Mouse (Mus musculus): ENCODE data around the gene Lrrc27. TPM values are rescaled to one million over a fixed set of nuclear protein-coding genes. Genes with fewer than 3 reads are reported as not detected.

Lrrc27 gene
- total RNA-seq, 2 experiments from 2014 or later: 6.9 to 8.1 TPM

DNA sequence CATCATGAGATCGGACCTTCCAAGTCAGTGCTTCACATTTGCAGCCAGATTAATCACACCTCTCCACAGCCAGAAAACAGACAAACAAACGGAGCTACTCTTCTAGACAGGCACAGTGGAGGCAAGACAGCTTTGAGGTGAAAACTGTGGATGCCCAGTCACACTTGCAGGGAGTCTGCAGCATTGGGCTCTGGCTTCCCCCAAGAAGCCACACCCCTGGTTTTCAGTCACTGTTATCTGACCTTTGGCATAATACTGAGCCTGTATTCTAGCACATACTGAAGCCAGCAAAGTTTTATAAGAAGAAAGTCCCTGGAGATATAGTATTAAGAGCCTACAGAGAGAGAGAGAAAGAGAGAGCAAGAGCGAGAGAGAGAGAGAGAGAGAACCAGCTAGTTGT lies 26.6 kb downstream of the Lrrc27 start:
- no peak for DNase-seq

DNA sequence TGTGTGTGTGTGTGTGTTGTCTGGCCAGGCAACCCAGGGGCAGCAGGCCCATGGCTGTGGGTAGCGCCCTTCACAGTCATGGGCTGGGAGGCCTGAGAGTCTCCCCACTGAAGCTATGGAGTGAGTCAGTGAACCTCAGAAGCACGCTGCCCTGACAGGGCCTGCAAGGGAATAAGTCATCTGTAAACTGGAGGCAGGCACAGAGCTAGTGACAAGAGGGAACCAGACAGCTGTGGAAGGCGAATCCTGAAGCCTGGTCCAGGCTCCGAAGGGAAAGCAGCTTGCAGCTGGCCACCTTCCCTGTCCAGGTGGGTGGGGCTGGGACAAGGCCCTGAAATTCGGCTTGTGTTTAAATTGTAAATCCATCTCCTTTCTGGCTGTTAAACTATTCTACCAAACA lies 33.3 kb downstream of the Lrrc27 start:
- peak; percentile 50 to 57 for DNase-seq

DNA sequence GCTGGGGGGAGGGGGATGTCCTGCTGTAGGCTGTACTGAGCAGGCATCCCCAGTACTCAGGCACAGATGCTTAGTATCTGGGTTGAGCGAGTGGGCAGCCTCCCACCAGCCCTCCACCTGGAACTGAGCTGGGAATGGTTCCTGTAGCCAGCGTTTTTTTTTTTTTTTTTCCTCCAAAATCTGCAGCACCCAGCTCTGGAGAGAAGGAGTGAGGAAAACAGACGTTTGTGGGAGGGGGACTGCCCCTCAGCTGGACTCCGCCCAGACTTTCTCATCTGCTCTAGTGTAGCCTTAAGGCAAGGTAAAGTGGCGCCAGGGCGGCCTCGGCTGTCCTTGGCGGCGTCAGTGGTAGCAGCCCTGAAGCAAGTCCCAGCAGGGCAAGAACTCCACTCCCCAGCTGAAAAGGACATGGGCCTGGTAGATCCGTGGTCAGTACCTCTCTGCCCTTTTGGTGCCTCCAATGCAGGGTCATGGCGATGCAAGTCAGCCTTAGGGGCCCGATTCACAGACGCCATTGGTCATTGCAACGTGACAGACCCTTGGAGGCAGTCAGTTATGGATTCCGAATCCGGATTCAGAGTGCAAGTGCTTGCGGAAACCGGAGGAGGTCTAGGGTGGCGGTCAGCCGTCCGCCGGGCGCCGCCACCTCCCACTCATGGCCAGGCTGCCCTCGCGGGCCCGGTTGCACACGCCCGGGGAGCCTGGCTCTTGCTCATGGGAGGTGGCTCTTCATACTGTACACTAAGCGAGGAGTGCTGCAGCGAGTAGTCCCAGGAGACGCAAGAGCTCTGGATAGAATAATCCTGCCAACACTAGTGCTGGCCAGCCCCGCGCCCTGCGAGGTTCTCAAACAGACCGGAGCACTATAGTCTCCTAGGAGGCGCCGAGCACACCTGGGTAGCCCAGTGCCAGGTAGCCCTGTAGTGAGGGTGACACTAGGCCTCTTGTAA lies 34.4 kb downstream of the Lrrc27 start:
- peak; percentile 70 to 73 for DNase-seq

DNA sequence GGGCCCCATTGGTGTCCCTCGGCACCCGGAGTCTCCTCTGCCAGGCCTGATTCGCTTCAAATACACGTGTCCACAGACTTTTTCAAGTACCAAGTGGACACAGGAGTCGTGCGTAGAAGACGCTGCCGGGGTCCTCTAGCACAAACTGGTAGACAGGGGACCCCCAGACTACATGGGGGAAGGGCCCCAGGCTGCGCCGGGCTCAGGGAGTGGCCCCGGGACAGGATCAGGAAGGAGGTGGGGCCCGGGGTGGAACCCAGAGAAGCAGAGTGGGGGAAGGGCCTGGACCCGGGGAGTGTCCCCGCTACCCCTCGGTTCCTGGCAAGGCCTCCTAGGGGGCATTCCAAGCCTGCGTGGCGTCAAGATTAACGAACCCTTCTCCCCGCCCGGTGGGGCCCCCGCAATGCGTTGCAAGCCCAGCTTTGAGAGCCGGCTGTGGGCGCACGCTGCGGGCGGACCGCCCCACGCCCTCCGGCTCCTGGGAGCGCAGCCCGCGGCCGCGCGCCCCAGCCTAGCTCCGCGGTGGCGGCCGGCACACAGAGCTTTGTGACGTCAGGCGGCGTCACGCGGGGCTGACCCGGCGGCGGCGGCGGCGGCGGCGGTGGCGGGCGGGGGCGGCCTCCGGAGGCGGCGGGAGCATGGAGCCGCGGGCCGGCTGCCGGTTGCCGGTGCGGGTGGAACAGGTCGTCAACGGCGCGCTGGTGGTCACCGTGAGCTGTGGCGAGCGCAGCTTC lies 35.3 kb downstream of the Lrrc27 start, which contains the start of gene Pwwp2b:
Gene Pwwp2b (plus strand): TSS at position 602 of the 734 bp plus-strand sequence.
- peak; percentile 92 to 94 for DNase-seq

DNA sequence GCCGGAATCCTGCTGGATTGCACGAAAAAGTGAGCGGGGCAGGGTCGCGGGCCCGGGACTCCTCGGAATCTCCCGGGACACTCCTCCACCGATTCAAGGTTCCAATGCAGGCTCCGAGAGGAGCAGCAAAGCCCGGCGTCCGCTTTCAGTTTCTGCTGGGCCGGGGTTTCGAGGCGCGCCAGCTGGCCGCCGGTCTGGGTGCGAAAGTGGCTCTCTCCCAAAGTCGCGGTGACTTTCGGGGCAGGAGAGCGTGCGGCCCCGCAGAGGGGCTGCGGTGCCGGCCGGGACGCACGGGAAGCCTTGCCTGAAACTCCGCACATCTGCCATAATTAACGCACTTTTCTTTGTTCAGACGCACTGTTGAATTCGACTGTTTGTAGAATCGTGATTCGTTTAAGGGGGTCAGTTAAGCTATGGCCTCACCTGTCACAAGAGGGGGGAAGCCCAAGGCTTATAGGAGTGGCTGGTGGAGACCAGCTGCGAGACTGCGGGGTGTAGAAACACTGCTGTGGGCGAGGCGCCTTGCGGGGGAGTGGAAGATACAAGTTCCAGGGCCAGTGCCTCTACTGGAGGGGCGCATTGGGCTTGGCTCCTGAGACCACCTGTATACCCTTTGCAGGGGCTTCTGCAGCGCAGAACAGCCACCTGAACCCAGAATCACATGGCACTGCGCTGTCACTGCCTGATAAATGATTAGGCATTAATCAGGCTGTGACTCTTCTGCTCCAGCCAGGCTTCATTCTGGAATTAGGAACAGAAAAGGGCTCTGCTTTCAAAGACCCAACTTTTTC lies 36.0 kb downstream of the Lrrc27 start:
- DNase-seq: peak; percentile 30 to 65

DNA sequence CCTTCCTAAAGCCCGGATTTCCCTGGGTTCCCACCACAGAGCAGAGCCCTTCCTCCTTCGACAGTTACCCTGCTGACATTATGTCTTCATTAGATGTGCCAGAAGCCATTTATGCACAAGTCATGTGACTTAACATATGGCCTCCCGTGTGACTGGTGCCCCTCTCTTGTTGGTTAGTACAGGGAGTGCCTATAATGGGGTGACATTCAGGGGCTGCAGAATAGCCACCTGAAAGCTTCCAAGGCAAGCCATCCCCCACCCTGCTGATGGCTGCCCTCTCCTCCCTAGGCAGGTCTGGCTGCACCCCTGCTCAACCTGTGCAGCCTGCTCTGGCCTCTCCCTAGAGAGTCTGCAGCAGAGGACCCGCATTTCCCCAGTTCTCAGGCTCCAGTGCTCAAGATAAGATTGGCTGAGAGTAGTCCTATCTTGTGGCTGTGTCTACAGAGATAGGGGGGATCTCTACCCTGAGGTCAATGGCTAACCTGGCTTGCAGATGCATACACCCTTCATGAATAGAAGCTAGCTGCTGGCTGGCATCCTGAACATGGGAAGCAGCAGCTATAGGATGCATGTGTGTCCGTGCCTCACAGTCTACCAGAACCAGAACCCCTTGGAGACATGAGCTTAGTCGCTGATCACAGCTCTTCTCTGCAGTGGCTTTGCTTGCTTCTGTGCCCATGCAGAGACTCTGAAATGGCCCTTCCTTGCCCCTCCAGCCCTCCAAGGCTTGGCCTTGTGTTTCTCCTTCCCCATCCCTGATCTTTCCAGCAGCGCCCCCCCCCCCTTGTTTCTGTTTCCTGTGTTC lies 36.8 kb downstream of the Lrrc27 start:
- no peak for DNase-seq

DNA sequence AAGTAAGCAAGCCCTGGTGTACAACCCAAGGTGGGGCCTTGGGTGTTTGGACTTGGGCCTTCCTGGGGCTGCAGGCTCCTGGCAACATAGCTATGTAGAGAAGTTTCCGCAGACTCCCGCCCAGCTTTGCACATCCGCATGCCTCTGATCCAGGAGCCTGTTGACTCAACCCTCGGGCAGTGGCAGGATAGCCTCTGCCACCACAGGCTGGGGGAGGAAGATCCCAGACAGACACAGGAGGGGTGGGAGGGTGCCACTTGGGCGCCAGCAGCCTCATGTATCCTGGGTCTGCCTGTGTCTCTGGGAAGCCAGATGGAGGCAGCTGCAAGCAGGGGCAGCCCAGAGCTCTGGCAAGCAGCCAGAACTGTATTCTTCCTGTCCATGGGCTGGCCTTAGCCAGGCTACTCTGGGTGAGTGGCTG lies 39.1 kb downstream of the Lrrc27 start:
- peak; percentile 66 to 79 for DNase-seq

DNA sequence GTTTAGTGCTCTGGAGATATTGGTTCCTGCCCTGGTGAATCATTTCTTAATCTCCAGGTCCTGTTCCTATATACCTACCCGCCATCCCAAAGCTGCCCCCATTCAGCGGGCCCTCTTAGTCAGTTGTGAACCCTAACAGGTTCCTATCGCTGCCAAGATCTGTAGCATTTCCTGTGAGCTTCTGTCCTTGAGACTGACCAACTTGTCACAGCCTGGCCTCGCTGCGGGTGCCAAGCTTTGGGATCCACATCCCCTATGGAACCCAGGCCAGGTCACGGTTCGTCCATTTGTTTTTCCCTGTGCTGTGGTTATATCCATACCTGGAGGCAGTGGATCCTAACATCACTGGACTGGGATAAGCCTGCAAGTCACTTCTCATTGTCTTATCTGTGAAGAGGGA lies 39.8 kb downstream of the Lrrc27 start:
- DNase-seq: peak; percentile 62 to 66

DNA sequence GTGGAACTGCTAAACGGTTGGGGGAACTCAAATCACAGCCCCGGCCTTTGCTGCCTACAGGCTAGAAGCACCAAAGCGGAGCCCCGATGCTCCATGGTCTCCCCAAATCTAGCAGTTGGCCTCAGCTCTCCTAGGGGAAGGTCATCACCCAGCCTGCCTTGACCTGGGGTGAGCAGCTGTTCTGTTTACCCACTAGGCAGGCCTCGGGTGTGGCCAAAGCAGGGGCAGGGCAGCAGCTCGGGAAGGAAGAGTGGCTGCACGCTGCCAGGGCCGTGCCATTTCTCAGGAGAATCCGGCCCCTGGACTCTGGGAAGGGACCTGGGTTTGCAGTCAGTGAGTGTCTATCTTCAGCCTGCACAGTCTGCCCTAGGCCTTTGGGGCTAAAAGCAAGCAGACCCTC lies 40.2 kb downstream of the Lrrc27 start:
- peak; percentile 63 to 67 for DNase-seq

DNA sequence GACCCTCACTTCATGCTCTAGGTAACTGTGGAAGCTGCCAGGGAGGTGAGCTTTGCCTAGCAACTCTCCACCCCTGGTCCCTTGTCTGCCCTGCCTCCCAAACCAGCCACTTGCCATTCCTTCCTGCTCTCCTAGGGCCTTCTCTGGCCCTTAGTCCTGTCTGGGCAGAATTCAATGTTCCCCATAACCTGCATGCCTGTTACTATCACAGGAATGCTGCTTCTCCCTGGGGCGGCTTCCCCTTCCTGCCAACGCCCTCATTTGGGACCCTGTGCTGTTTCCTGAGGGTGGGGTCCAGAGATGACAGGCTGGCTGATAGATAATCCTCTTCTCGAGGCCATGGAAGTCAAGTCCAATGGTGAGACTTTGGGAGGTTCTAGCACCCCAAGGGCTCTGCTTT lies 40.7 kb downstream of the Lrrc27 start:
- no peak for DNase-seq

DNA sequence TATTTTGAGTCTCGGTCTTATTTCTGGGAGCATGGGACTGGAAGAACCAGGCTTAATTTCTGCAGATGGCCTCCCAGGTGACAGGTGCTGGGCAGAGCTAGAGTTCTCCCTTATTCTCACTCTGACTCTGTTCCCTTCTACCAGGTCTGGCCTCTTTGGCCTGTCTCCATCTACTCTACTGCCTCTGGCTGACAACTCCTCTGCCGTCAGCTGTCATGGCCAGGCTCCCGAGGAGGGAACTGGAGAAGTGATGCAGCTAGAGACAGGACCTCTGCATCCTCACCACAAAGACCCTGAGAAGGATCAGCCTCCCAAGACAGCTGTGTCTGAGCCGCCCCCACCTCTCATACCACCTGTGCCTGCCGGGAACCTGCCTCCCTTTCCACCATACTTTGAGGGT lies 41.8 kb downstream of the Lrrc27 start:
- no peak for DNase-seq

DNA sequence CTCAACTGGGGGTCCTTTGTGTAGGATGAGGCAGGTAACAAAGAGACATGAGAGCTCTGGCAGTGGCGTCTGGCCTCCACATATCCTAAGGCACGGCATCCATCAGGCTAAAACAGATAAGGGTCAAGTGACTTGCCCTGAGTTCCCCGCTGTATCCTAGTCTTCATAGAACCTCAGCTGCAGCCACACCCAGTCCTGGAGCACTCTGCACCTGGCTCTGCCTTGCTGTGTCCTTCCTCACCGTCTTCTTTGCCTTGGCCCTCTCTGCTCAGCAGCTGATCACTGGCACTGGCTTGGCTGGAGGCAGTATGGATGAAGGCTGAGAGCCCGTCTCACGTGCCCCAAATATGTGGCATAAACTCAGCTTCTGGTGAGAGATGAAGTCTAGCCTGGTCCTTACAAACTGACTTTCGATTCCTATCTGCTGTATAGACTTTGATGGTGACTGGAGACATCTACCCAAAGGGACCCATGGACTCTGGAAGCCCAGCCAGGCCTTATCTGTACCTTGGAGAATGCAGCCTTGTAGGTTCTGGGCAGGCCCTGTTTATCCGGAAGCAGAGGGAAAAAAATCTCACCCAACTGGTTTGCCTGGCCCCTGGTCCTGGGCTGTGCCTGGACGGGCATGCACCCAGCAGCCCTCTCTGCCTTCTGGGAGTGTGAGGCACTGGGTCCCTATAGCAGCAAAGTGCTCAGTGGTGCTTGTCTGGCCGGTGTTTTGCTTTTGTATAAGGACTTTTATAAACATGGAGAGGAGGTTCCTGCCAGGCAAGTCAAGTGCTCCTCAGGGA lies 45.2 kb downstream of the Lrrc27 start:
- DNase-seq: no peak

DNA sequence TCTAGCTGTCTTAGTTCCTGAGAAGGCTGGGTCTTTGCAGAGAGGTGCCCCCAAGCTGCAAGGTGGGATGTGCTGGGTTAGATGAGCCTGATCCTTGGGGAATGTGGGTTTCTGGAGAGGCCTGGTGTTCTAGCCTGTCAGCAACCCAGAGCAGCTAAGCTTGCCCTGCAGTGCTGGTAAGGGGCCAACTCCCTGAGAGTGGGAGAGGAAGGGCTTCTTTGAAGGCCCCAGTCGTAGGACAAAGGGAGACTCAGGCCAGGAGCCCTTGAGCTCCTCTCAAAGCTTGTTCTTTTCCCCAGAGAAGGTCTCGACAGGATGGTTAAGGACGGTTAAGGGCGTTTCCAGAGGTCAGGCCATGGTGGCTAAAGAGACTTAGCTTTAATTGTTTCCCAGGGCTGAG lies 51.5 kb downstream of the Lrrc27 start:
- DNase-seq: no peak

DNA sequence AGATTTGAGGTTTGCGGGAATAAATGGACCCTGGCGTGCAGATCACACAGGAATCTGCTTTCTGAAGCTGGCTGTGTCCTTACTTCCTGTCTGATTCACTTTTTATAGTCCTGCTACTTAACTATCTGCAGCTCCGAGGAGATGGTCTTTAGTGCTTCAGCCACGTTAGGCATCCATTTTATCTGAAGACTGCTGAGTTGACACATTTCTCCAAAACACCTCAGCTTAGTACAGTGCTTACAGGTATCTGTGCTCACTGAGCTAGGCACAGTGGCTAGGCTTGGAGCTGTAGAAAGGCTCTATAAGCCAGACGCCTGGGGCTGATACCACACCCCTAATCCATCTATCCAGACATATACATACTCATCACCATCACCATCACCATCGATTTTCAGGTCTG lies 52.8 kb downstream of the Lrrc27 start:
- DNase-seq: no peak

DNA sequence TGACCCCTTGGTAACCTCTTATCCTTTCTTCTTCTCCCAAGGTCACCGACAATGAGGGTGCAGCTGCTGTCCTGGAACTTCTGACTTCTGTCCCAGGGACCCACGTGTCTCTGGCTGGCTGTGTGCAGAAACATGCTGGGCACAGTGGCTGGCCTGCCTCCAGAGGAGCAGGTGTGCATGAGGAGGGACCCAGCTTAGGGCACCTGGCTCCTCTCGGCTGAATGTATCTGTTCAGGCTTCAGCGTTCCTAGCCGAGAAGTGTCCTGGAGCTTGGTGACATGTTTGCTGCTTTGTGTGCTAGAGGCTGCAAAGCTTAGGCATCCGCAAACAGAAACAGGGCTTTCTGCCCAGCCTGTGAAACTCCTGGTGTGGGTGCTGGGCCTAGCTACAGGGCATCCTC lies 53.6 kb downstream of the Lrrc27 start:
- DNase-seq: no peak

DNA sequence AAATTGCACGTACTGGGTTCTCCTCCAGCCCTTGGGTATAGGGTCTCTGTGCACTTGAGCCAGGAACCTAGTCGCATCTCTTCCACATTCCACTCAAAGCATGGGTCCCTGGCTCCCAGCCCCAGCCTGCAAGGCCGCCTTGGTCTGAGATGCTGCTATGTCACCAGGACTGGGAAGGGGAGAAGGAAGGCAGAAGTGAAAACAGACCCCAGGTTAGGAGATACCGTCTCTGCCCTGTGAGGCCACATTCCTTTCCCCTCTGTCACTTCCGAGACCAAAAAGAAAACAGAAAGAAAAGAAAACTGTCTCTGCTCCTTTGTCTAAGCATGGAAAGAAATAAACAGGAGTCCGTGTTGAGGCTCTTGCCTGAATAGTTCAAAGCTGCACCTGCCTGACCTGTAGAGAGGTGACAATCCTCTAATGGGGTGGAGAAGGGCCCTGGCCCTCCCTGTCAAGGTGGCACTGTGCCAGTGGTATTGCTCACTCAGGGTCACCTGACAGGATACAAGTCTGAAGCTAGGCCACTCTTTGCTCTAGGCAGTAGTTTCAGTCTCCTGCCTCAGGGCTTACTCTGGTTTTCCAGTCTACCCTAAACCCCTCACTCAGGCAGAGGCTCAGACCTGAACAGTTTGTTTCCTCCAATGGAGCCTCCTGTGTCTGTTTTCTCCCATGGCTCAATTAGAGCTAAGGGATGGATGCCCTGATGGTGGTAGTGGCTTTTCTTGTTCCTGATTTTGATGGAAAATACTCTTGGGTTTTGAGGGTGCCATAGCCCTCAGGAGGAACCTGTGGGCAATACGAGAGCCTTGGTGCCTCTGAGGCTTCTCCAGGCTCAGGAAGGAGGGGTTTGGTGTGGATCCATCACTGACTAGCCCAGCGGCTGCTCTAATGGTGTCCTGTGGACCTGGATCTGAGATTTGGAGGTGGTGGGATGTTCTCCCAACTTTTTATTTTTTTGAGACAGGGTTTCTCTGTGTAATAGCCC lies 54.4 kb downstream of the Lrrc27 start:
- DNase-seq: peak; percentile 79 to 80

DNA sequence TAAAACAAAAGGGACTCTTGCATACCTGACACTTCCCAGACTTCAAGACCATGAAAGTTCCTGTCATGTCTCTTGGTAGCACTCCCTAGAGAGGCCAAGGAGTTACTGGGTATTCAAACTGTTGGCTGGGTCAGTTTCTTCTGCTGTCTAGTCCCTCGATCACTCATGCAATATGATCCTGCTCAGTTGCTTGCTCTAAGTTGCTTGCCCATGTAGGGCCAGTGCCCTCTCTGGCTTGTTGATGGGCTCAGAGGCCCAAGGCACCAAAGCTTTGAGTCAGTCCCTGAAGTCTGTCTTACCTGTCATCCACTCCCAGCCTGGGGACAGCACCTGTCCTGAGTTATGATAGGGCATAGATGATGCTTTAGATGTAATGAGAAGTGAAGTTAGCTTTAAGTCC lies 58.0 kb downstream of the Lrrc27 start:
- no peak for DNase-seq

DNA sequence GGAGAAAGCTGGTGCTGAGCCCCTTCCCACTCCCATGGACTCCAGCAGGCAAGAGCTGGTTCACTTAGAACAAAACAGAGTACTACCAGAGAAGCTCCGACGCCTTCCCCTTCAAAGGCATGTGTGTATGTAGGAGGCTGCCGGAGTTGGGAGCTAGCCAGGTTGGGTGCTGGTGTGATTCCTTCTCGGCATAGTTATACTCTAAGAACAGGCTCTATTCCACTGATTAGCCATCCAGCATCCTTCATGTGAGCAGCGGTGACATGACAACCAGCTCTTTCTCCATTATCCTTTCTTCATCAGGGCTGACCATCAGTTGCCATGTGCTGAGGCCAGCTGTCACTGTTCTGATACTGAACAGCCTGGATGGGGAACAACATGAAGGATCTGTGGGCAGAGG lies 59.1 kb downstream of the Lrrc27 start:
- DNase-seq: no peak

DNA sequence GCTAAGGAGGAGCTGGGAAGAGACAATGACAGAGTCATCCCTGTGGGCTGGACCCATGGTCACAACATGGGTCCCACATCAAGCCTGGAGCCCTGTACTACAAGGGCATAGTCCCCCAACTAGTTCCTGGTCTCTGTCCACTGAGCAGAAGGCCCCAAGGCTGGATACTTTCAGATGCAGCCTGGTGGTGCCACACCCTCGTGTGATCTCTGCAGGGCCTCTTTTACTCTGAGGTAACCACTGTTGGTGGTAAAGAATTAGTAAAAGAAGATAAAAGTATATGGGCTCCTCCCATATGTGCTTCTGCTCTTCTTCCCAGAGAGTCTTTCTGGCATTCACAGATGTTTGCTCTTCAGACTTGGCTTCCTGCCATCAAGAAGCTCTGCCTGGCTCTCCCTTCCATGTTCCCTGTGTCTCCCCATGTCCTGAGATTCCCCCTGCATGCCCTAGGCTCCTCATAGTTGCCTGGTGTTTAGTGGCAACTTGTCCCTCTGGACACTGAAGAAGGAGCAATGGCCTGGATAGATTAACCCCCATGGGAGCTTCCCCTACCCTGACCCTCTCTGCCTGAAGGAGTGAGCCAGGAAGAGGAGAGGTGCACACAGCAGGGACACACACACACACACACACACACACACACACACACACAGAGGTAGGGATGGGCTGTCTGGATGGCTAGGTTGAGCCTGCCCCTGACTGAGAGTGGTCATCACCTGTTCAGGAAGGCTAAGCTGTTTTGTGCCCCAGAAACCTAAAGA lies 60.0 kb downstream of the Lrrc27 start:
- peak in 1 of 2 experiments; percentile 37 for DNase-seq

All from adrenal gland, postnatal 36 days (tissue).